Mouse (Mus musculus) forebrain, postnatal 0 days (tissue): ENCODE data around the gene F2rl1. TPM values are rescaled to one million over a fixed set of nuclear protein-coding genes. Genes with fewer than 3 reads are reported as not detected.

ENCODE experiments used
- ATAC-seq: fragments of 200-750 bp; cut with Nextera tagmentation; 2 replicates; pipeline ENCODE4 v1.8.0; 2017; ENCODE audit warnings: mild to moderate bottlenecking, moderate library complexity
- DNase-seq: peaks from one replicate; pipeline ENCODE4 v3.0.0-alpha.2; 2015
- H3K27ac ChIP-seq: fragments of 300-500 bp; sonication (generic); 2 replicates; pipeline ENCODE4 v1.5.1; 2014; ENCODE audit warnings: low read depth, mild to moderate bottlenecking, antibody characterized with exemption, low read length, moderate library complexity, mixed read lengths
- H3K27me3 ChIP-seq: fragments of 300-500 bp; sonication (generic); 2 replicates; pipeline ENCODE4 v1.6.1; 2014; ENCODE audit warnings: mild to moderate bottlenecking, low read length, mixed read lengths; ENCODE audit not compliant: insufficient read depth
- H3K36me3 ChIP-seq: fragments of 300-500 bp; sonication (generic); 2 replicates; pipeline ENCODE4 v1.6.1; 2014; ENCODE audit warnings: mild to moderate bottlenecking, moderate library complexity; ENCODE audit not compliant: insufficient read depth
- H3K4me1 ChIP-seq: fragments of 300-500 bp; sonication (generic); 2 replicates; pipeline ENCODE4 v1.6.1; 2014; ENCODE audit warnings: antibody characterized with exemption; ENCODE audit not compliant: insufficient read depth
- H3K4me2 ChIP-seq: fragments of 300-500 bp; sonication (generic); 2 replicates; pipeline ENCODE4 v1.6.1; 2014; ENCODE audit warnings: low read depth, mild to moderate bottlenecking, moderate library complexity
- H3K4me3 ChIP-seq: fragments of 300-500 bp; sonication (generic); 2 replicates; pipeline ENCODE4 v1.5.1; 2014; ENCODE audit warnings: low read depth, low read length, mixed read lengths
- H3K9ac ChIP-seq: fragments of 300-500 bp; sonication (generic); 2 replicates; pipeline ENCODE4 v1.6.1; 2014; ENCODE audit warnings: mild to moderate bottlenecking
- H3K9me3 ChIP-seq: fragments of 300-500 bp; sonication (generic); 2 replicates; pipeline ENCODE4 v1.6.1; 2016; ENCODE audit warnings: low read length
- CTCF ChIP-seq: sonication (generic); IDR thresholded peaks from 2 replicates; pipeline ENCODE4 v1.5.1; 2016; ENCODE audit warnings: antibody characterized with exemption, control low read depth, low read depth
- WGBS: fragments of 180-500 bp; shearing (Covaris S2); extraction: QIAGEN DNeasy Blood & Tissue Kit; methylation state at CpG from one replicate; pipeline ENCODE4 v1.1.7; 2014; 5-methylcytosine and 5-hydroxymethylcytosine counted together
- polyA plus RNA-seq: library from polyadenylated mRNA; unstranded; fragments of >200 nt; fragmentation: Nextera tagmentation; extraction: Ambion mirVana; gene quantifications from 2 replicates; pipeline ENCODE4 v1.2.1, GENCODE M21; 2015
- total RNA-seq: library from RNA; depleted of rRNA; stranded (reverse); fragments of >200 nt; gene quantifications from 2 replicates; pipeline ENCODE4 v1.2.3, GENCODE M21; 2014

The F2rl1 gene
- total and polyA plus RNA-seq, 2 experiments from 2014 or later: 0.05 to 0.19 TPM

DNA sequence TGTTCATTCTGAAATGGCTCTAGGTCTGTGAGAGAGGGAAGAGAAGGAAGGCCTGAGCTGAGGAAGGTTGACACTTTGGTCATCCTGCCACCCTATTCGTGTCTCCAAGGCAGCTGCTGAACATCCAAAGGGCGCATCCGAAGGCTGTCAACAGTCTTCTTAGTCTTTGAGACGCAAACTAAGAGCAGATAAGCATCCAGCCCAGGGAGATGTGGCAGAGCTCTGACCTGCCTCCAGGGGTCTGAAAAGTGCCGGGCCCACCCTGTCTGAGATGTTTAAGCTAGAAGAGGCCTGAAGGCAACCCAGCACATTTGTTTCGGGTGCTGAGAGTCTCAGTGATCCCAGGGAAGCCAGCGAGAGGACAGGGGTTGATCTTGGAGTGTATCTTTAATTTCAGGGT, 32.3 kb upstream of the F2rl1 start:
- no peaks in the 10 kb centered on the region for H3K27me3 ChIP-seq
- H3K4me3 ChIP-seq: no peak overlapping the region
- no peak overlapping the region for H3K27ac ChIP-seq
- no peak for DNase-seq
- no peaks in the 10 kb centered on the region for H3K36me3 ChIP-seq
- TF ChIP-seq CTCF: no peak
- H3K9ac ChIP-seq: no peak overlapping the region
- H3K4me1 ChIP-seq: no peaks in the 10 kb centered on the region
- no peak overlapping the region for H3K4me2 ChIP-seq
- H3K9me3 ChIP-seq: no peaks in the 10 kb centered on the region
- ATAC-seq: no peak
- WGBS: 85% methylated on average over 7 of the region's 7 CpGs

DNA sequence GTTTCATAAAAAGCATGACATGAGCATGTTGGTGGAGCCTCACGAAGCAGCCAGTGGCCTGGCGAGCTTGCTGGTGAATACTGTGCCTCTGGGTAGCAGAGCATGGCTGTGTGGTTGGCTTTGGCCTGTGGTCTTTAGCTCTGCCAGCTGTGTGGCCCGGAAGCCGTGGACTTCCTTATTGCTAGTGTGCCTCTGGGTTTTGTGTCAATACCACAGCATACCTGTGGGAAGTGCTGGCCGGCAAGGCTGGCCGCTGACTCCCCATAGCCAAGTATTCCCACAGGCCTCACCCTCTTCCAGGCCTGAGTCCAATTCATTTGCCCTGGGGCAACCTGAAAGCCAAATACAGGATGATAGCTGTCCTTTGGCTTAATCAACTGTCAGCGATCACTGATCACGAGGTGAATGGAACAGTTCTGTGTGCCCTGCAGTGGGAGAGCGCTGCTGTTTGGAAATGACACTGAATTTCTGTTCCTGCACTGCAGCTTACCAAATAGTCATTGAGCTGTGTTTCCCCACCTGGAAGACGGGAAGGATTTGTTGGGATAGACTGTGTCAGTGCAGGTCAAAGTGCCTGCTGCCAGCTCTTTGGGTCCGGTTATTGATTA, 29.0 kb upstream of the F2rl1 start:
- TF ChIP-seq CTCF: no peak

DNA sequence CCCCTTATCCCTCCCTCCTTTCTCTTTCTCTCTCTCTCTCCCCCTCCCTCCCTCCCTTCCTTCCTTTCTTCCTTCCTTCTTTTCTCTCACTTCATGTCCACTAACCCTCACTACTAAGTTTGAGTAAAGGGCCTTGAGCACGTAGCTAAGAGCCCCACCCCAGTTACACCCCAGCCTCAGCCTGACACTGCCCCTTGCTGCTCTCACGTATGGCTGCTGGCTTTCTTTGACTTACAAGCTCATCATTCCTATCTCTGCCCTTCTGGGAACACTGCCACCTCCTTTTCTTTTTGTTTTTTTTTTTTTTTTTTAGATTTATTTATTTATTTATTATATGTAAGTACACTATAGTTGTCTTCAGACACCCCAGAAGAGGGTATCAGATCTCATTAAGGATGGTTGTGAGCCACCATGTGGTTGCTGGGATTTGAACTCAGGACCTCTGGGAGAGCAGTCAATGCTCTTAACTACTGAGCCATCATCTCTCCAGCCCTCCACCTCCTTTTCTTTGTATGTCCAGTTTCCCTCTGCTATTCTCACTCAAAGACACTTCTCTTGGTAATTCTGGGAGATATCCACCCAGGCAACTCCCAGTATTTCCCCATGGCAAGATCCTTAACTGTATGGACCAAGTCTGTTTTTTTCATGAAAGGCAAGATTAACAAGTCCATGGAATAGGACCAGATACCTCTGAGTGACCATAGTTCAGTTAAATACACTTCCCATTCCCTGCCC, 25.8 kb upstream of the F2rl1 start:
- DNase-seq (no peak), ATAC-seq (no peak)
- no peak for TF ChIP-seq CTCF
- Histone ChIP-seq H3K27ac (no peak overlapping the region), H3K27me3 (no peaks in the 10 kb centered on the region), H3K4me2 (no peak overlapping the region), H3K36me3 (no peaks in the 10 kb centered on the region), H3K4me3 (no peak overlapping the region), H3K9me3 (no peaks in the 10 kb centered on the region), H3K9ac (no peak overlapping the region), H3K4me1 (no peaks in the 10 kb centered on the region)
- WGBS: 74% methylated on average over 2 of the region's 2 CpGs

More for the DNA sequence above, 29.0 kb upstream of the F2rl1 start:
- WGBS: 87% methylated on average over 11 of the region's 11 CpGs
- no peak for ATAC-seq
- H3K9me3 ChIP-seq: no peaks in the 10 kb centered on the region
- H3K4me2 ChIP-seq: no peak overlapping the region
- H3K4me3 ChIP-seq: no peak overlapping the region
- no peak for DNase-seq
- H3K27ac ChIP-seq: no peak overlapping the region
- H3K36me3 ChIP-seq: no peaks in the 10 kb centered on the region
- no peaks in the 10 kb centered on the region for H3K4me1 ChIP-seq
- H3K27me3 ChIP-seq: no peaks in the 10 kb centered on the region
- no peak overlapping the region for H3K9ac ChIP-seq

DNA sequence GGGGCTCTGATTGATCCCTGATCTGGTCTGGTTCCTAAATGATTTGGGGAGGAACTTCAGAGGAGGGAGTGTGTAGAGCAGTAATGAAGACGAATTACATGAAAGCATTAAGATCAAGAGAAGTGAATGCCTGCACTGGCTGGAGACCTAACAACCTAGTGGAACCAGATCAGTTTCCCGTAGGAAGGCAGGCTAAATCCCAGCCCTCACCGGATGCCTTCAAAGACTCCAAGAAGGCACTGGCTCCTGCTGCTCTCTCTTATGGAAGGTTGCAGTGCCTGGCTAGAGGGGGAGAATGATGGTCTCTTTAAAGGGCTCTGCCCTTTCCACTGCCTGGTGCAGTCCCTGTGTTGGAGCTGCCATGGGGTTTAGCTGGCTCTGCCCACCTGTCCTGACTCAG, 24.4 kb upstream of the F2rl1 start:
- WGBS: 7% methylated on average over 3 of the region's 3 CpGs
- Histone ChIP-seq H3K27me3 (no peaks in the 10 kb centered on the region), H3K36me3 (no peaks in the 10 kb centered on the region), H3K9me3 (no peaks in the 10 kb centered on the region), H3K9ac (no peak overlapping the region), H3K4me3 (no peak overlapping the region), H3K4me2 (no peak overlapping the region), H3K4me1 (no peaks in the 10 kb centered on the region), H3K27ac (no peak overlapping the region)
- TF ChIP-seq CTCF: no peak
- ATAC-seq: no peak
- no peak for DNase-seq

DNA sequence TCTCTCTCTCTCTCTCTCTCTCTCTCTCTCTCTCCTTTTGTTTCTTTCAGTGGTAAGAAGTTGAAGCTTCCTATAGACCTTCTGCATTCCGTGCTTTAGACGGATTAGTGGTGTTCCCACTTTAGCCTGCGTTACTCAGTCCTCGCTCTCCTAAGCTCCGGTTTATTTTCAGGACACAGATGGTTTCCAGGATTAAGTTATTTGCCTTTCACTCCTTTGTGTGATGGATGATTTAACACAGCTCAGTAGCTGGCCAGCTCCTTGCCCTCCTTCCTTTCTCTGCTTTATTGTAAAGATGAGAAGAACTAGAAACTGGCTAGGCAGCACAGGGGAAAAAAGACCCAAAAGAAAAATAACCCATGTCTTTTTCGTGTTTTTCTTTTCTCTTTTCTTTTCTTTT, 23.8 kb upstream of the F2rl1 start:
- Histone ChIP-seq H3K27ac (no peak overlapping the region; the same call in 1 of the 2 replicates), H3K9me3 (no peaks in the 10 kb centered on the region), H3K4me1 (no peaks in the 10 kb centered on the region), H3K36me3 (no peaks in the 10 kb centered on the region), H3K27me3 (no peaks in the 10 kb centered on the region), H3K4me2 (peak overlapping the region; percentile 30; the same call in 1 of the 2 replicates), H3K4me3 (no peak overlapping the region), H3K9ac (no peak overlapping the region)
- ATAC-seq (no peak), DNase-seq (peak; percentile 20)
- TF ChIP-seq CTCF: no peak
- WGBS: under 1% methylated on average over 6 of the region's 6 CpGs

GRCm38 (mm10) chr13:95548291-95548789, 23.3 kb upstream of the F2rl1 start:
- DNase-seq (no peak), ATAC-seq (peak; percentile 18; the same call in 1 of the 2 replicates)
- Histone ChIP-seq H3K27me3 (no peaks in the 10 kb centered on the region), H3K9me3 (no peaks in the 10 kb centered on the region), H3K9ac (no peak overlapping the region), H3K27ac (no peak overlapping the region), H3K4me1 (no peaks in the 10 kb centered on the region), H3K4me2 (peak overlapping the region; percentile 30; the same call in 1 of the 2 replicates), H3K36me3 (no peaks in the 10 kb centered on the region), H3K4me3 (no peak overlapping the region)
- WGBS: 25% methylated on average over 20 of the region's 20 CpGs
- TF ChIP-seq CTCF: no peak

- no peak overlapping the region for H3K4me3 ChIP-seq
- H3K9ac ChIP-seq: no peak overlapping the region
- no peaks in the 10 kb centered on the region for H3K4me1 ChIP-seq
- ATAC-seq (peak; percentile 82), DNase-seq (peak; percentile 35)
- no peak overlapping the region for H3K27ac ChIP-seq
- 43% methylated on average over 12 of the region's 12 CpGs for WGBS
- no peak for TF ChIP-seq CTCF
- no peaks in the 10 kb centered on the region for H3K9me3 ChIP-seq
- H3K4me2 ChIP-seq: no peak overlapping the region
- H3K36me3 ChIP-seq: no peaks in the 10 kb centered on the region
- no peaks in the 10 kb centered on the region for H3K27me3 ChIP-seq
Observed at GRCm38 (mm10) chr13:95547090-95547611, 22.1 kb upstream of the F2rl1 start.
